Mouse (Mus musculus) limb, embryonic 15.5 days (tissue): ENCODE measurements around the gene Tbxa2r. TPM values are rescaled to one million over a fixed set of nuclear protein-coding genes. Genes with fewer than 3 reads are reported as not detected.
A peak's percentile ranks its signal among the peaks of the same experiment; 100 is the strongest.

ENCODE experiments used
- ATAC-seq: fragments of 200-750 bp; cut with Nextera tagmentation; 2 replicates; pipeline ENCODE4 v1.8.0; 2017; ENCODE audit warnings: low read depth, moderate TSS enrichment; ENCODE audit not compliant: insufficient number of reproducible peaks, low FRiP score, low TSS enrichment
- H3K27ac ChIP-seq: fragments of 300-500 bp; sonication (generic); 2 replicates; pipeline ENCODE4 v1.5.1; 2015; ENCODE audit warnings: moderate library complexity, mild to moderate bottlenecking, inconsistent platforms
- H3K27me3 ChIP-seq: fragments of 300-500 bp; sonication (generic); 2 replicates; pipeline ENCODE4 v1.6.1; 2015; ENCODE audit warnings: inconsistent platforms
- H3K36me3 ChIP-seq: fragments of 300-500 bp; sonication (generic); 2 replicates; pipeline ENCODE4 v1.6.1; 2015; ENCODE audit warnings: inconsistent platforms
- H3K4me1 ChIP-seq: fragments of 300-500 bp; sonication (generic); 2 replicates; pipeline ENCODE4 v1.6.1; 2015; ENCODE audit warnings: inconsistent platforms
- H3K4me2 ChIP-seq: fragments of 300-500 bp; sonication (generic); 2 replicates; pipeline ENCODE4 v1.6.1; 2015; ENCODE audit warnings: mild to moderate bottlenecking, inconsistent platforms
- H3K4me3 ChIP-seq: fragments of 300-500 bp; sonication (generic); 2 replicates; pipeline ENCODE4 v1.5.1; 2015; ENCODE audit warnings: mild to moderate bottlenecking, inconsistent platforms
- H3K9ac ChIP-seq: fragments of 300-500 bp; sonication (generic); 2 replicates; pipeline ENCODE4 v1.6.1; 2015; ENCODE audit warnings: inconsistent platforms
- H3K9me3 ChIP-seq: fragments of 300-500 bp; sonication (generic); 2 replicates; pipeline ENCODE4 v1.6.1; 2016; ENCODE audit warnings: inconsistent platforms
- WGBS: fragments of 180-500 bp; shearing (Covaris S2); methylation state at CpG from one replicate; pipeline ENCODE4 v1.1.7; 2015; 5-methylcytosine and 5-hydroxymethylcytosine counted together
- polyA plus RNA-seq: library from polyadenylated mRNA; unstranded; fragments of >200 nt; fragmentation: Nextera tagmentation; extraction: Ambion mirVana; gene quantifications from 2 replicates; pipeline ENCODE4 v1.2.1, GENCODE M21; 2015

The Tbxa2r gene
- polyA plus RNA-seq, 1 experiment from 2014 or later = 11.9 TPM

GRCm38 (mm10) chr10:81315587-81315986 lies 12.9 kb upstream of the Tbxa2r start:
- Histone ChIP-seq H3K9me3 (no peaks in the 10 kb centered on the region), H3K4me1 (peaks cover 37% of the 10 kb centered on the region), H3K36me3 (peaks cover 77% of the 10 kb centered on the region), H3K4me3 (no peak overlapping the region), H3K4me2 (no peak overlapping the region), H3K27me3 (no peaks in the 10 kb centered on the region), H3K27ac (no peak overlapping the region), H3K9ac (no peak overlapping the region)
- WGBS = 93% methylated on average over 16 of the region's 16 CpGs
- no peak for ATAC-seq

DNA sequence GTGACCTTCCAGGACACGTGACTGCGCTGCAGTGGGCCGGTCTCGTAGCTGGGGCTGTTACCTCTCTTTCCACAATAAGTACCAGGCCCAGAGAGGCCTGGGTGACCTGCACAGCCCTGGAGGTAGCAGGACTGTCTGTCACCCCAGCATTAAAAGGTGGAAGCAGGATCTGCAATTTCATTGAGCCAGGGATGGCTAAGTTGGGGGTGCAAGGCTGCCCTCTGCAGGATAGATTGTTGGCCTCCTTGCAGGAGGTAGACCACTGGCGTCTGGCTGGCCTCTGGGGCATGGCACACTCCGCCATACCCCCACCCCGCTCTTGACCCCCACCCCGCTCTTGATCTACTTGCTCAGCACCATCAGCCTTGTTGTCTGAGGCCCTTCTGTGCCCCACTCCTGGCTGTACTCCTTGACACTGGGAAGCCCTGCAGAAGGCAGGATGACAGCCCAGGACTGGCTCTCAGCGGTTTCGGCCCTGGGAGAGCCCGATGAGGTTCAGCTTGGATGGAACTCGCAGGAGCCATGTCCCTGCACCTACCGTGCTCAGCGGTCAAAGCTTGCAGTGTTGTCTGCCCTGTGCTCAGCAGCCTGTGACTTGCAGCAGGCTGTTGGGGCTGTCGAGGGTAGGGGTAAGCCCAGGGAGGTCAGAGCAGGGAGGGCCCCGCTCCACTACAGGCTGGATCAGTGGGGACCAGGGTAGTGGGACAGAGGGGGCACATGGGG lies 12.0 kb upstream of the Tbxa2r start:
- Histone ChIP-seq H3K9me3 (no peaks in the 10 kb centered on the region), H3K27me3 (no peaks in the 10 kb centered on the region), H3K4me2 (peak overlapping the region; percentile 44), H3K4me3 (peak overlapping the region; percentile 28), H3K36me3 (peaks cover 68% of the 10 kb centered on the region), H3K27ac (peak overlapping the region; percentile 47; the same call in 1 of the 2 replicates), H3K4me1 (peaks cover 37% of the 10 kb centered on the region), H3K9ac (peak overlapping the region; percentile 28; the same call in 1 of the 2 replicates)
- 54% methylated on average over 16 of the region's 16 CpGs for WGBS
- no peak for ATAC-seq

- Histone ChIP-seq H3K4me3 (peak overlapping the region; percentile 28), H3K27ac (peak overlapping the region; percentile 47; the same call in 1 of the 2 replicates), H3K4me2 (peak overlapping the region; percentile 44), H3K36me3 (peaks cover 62% of the 10 kb centered on the region), H3K4me1 (peaks cover 44% of the 10 kb centered on the region), H3K9ac (peak overlapping the region; percentile 28; the same call in 1 of the 2 replicates), H3K9me3 (no peaks in the 10 kb centered on the region), H3K27me3 (no peaks in the 10 kb centered on the region)
- 19% methylated on average over 19 of the region's 20 CpGs for WGBS
- no peak for ATAC-seq
Observed at GRCm38 (mm10) chr10:81317273-81317672, 11.3 kb upstream of the Tbxa2r start.

GRCm38 (mm10) chr10:81318589-81319329 lies 9.8 kb upstream of the Tbxa2r start:
- Histone ChIP-seq H3K4me3 (peak overlapping the region; percentile 99; the same call in 1 of the 2 replicates), H3K4me2 (0 out of 2 replicates have a peak overlapping the region, but pooled peaks have one; percentile 74), H3K4me1 (peaks cover 53% of the 10 kb centered on the region), H3K27me3 (no peaks in the 10 kb centered on the region), H3K9ac (no peak overlapping the region), H3K27ac (peak overlapping the region; percentile 92), H3K9me3 (no peaks in the 10 kb centered on the region), H3K36me3 (peaks cover 62% of the 10 kb centered on the region)
- 87% methylated on average over 13 of the region's 13 CpGs for WGBS
- no peak for ATAC-seq

DNA sequence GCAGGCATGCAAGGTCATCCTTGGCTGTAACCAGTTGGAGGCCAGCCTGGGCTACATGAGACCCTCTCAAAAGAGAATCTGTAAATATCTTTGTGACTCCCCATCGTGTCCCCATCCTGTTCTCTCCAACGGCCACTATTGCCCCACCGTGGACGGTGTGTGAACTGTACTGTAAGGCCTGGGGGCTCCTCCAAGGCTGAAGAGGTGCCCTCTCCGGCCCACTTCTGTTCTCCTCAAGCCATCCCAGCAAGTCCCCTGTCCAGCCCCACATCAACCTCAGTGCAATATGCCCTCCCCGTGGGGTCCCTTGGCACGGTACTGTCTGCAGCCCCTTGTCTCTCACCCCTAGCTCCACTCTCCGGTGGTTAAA lies 9.2 kb upstream of the Tbxa2r start:
- H3K4me3 ChIP-seq = peak overlapping the region; percentile 99
- H3K4me1 ChIP-seq = peaks cover 53% of the 10 kb centered on the region
- 25% methylated on average over 8 of the region's 8 CpGs for WGBS
- no peak for ATAC-seq
- H3K9me3 ChIP-seq = no peaks in the 10 kb centered on the region
- H3K27ac ChIP-seq = peak overlapping the region; percentile 92
- peaks cover 62% of the 10 kb centered on the region for H3K36me3 ChIP-seq
- H3K27me3 ChIP-seq = no peaks in the 10 kb centered on the region
- peak overlapping the region; percentile 74 for H3K4me2 ChIP-seq
- H3K9ac ChIP-seq = peak overlapping the region; percentile 18; the same call in 1 of the 2 replicates

GRCm38 (mm10) chr10:81319741-81320549 lies 8.6 kb upstream of the Tbxa2r start:
- Histone ChIP-seq H3K4me1 (peaks cover 53% of the 10 kb centered on the region), H3K27ac (peak overlapping the region; percentile 92), H3K36me3 (peaks cover 62% of the 10 kb centered on the region), H3K9ac (peak overlapping the region; percentile 18; the same call in 1 of the 2 replicates), H3K4me2 (peak overlapping the region; percentile 74), H3K4me3 (peak overlapping the region; percentile 99), H3K27me3 (no peaks in the 10 kb centered on the region), H3K9me3 (no peaks in the 10 kb centered on the region)
- WGBS = under 1% methylated on average over 38 of the region's 38 CpGs
- no peak; the same call in 1 of the 2 replicates for ATAC-seq

GRCm38 (mm10) chr10:81320550-81321347 lies 7.8 kb upstream of the Tbxa2r start, which contains the start of gene Cactin:
TSS of gene Cactin (plus strand) at chr10:81321103.
- ATAC-seq = peak; percentile 94
- Histone ChIP-seq H3K36me3 (peaks cover 62% of the 10 kb centered on the region), H3K4me1 (peaks cover 53% of the 10 kb centered on the region)

DNA sequence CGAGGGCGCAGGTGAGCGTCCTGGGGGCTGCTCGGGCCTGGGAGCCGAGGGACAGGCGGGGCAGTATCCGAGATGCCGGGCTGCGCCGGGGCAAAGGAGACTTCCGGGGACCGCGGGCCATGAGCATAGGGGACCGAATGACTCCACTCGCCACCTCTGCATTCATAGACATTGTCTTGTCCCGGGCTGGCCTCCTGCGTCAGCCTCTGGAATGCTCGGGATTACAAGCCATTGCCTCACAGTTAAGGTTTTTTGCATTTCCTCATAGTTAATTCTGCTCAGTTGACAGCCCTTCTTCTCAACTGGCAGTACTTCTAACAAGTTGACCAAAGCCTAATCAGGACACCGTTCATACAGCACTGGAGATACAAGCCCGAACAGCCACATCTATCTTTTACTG lies 7.1 kb upstream of the Tbxa2r start:
- Histone ChIP-seq H3K9ac (peak overlapping the region; percentile 96), H3K27me3 (no peaks in the 10 kb centered on the region), H3K36me3 (peaks cover 62% of the 10 kb centered on the region), H3K4me2 (peak overlapping the region; percentile 74), H3K9me3 (no peaks in the 10 kb centered on the region), H3K4me1 (peaks cover 50% of the 10 kb centered on the region), H3K27ac (peak overlapping the region; percentile 92), H3K4me3 (peak overlapping the region; percentile 99)
- no peak for ATAC-seq
- WGBS = 3% methylated on average over 20 of the region's 20 CpGs

More at GRCm38 (mm10) chr10:81320550-81321347, 7.8 kb upstream of the Tbxa2r start, which contains the start of gene Cactin:
- Histone ChIP-seq H3K4me3 (peak within 1 kb of the TSS; percentile 99), H3K27me3 (no peaks in the 10 kb centered on the region), H3K9ac (peak within 1 kb of the TSS; percentile 96), H3K27ac (peak within 1 kb of the TSS; percentile 92), H3K4me2 (peak within 1 kb of the TSS; percentile 74), H3K9me3 (no peaks in the 10 kb centered on the region)
- WGBS = under 1% methylated on average over 68 of the region's 68 CpGs

DNA sequence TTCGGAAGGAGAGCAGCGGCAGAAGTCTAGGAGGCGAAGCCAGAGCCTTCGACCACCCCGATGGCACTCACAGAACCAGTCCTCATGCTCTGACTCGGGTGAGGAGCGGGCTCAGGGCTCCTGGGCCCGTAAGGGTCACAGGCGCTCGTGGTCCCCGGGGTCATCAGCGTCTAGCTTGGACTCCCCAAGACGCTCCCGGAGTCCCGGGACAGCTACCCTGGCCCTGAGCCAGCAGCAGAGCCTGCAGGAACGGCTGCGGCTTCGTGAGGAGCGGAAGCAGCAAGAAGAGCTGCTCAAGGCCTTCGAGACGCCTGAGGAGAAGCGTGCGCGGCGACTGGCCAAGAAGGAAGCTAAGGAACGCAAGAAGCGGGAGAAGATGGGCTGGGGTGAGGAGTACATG lies 6.1 kb upstream of the Tbxa2r start:
- peak overlapping the region; percentile 96; the same call in 1 of the 2 replicates for H3K9ac ChIP-seq
- H3K27me3 ChIP-seq = no peaks in the 10 kb centered on the region
- peak overlapping the region; percentile 99 for H3K4me3 ChIP-seq
- H3K27ac ChIP-seq = no peak overlapping the region
- peaks cover 40% of the 10 kb centered on the region for H3K4me1 ChIP-seq
- peaks cover 66% of the 10 kb centered on the region for H3K36me3 ChIP-seq
- no peak for ATAC-seq
- H3K4me2 ChIP-seq = peak overlapping the region; percentile 74; the same call in 1 of the 2 replicates
- 93% methylated on average over 27 of the region's 27 CpGs for WGBS
- H3K9me3 ChIP-seq = no peaks in the 10 kb centered on the region

- H3K27ac ChIP-seq = no peak overlapping the region
- H3K36me3 ChIP-seq = peaks cover 64% of the 10 kb centered on the region
- no peaks in the 10 kb centered on the region for H3K27me3 ChIP-seq
- no peak overlapping the region for H3K4me2 ChIP-seq
- H3K9me3 ChIP-seq = no peaks in the 10 kb centered on the region
- no peak for ATAC-seq
- WGBS = 91% methylated on average over 23 of the region's 23 CpGs
- peaks cover 39% of the 10 kb centered on the region for H3K4me1 ChIP-seq
- no peak overlapping the region for H3K9ac ChIP-seq
- 0 out of 2 replicates have a peak overlapping the region, but pooled peaks have one; percentile 99 for H3K4me3 ChIP-seq
Observed at GRCm38 (mm10) chr10:81323141-81323775, 5.3 kb upstream of the Tbxa2r start.
